Mouse (Mus musculus): ENCODE measurements at regions not wholly inside any gene's neighbourhood (a gene's known extent, or its start where the extent isn't known, plus 50 kb on each side); places are given as distances from the start of the nearest gene placed in this dataset.

DNA sequence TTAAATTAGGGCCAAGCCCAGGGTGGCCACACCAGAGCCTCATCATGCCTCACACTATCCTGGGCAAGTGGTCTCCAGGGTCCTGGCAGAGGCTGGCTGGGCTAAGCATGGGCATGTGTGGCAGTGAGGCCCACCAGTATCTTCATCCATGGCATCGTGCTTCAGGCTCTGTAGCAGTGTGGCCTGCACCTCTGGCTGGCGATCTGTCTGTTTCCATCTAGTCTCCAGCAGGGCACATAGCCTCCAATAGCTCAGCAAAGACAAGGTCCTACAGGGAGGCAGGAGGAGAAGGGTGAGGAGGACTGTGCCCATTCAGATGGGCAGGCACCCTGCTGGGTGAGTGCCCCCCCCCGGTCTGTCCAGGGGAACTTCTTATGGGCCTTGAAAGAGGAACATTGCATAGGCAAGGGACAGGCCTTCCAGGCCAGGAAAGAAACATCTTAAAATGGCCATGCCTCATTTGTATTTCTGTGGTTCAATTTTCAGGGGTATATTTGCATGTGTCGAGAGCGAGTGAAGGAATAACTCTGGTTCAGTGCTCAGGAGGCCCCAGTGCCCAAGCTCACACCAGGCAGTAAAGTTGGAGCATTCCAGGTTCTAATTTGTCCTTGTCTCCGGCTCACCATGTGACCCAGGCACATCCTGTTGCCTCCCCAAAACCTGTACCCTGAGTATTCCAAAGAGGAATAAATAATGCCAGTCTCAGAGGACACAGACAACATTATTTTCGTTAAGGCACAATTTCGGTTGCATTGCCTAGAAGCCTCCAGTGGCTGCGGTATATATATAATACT lies 60.4 kb upstream of the Ppara start:
- DNase-seq (ENCODE audit: low spot score) = no peak

DNA sequence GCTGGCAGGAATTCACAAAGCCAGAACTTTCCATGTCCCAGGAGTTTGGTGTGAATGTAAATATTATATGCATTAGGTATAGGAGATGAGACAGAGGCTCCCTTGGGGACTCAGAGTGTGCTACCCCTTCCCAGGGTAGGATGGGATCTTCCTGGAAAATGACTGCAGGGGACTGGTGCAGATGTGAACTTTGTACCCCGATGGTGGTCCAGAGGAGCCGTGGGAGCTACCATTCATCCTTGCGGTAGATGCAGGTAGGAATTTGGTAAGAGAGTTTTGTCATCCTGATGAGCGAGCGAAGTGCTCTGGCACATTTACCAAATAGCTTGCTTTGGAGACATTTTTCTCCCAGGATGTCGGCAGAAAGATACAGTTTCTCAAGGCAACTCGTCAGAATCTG lies 59.7 kb upstream of the Ppara start:
- DNase-seq (ENCODE audit: low spot score) = no peak

DNA sequence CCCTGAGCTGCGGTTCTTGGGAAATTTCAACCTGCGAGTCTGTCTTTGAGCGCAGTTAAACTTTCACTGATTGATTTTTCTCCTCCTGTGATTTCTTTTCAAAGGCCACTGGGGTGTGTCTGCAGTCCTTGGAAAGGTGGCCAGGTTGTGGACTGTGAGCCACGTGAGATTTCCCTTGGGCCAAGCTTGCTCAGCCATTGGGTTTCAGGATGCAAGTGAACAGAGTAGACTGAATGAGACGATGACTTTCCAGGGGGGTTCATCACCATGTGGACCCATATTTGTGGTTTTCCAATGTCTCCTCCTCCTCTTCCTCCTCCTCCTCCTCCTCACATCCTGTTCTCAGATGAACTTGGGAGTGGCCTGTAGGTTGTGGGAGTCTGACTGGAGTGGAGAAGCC lies 59.0 kb upstream of the Ppara start:
- no peak for DNase-seq (ENCODE audit: low spot score)

GRCm38 (mm10) chr15:85676156-85676555 lies 58.6 kb upstream of the Ppara start:
- DNase-seq (ENCODE audit: low spot score) = no peak

- no peak for DNase-seq (ENCODE audit: low spot score)
Measured at GRCm38 (mm10) chr15:85676871-85677270, 57.9 kb upstream of the Ppara start.

GRCm38 (mm10) chr15:85677381-85677780 lies 57.4 kb upstream of the Ppara start:
- no peak for DNase-seq (ENCODE audit: low spot score)

DNA sequence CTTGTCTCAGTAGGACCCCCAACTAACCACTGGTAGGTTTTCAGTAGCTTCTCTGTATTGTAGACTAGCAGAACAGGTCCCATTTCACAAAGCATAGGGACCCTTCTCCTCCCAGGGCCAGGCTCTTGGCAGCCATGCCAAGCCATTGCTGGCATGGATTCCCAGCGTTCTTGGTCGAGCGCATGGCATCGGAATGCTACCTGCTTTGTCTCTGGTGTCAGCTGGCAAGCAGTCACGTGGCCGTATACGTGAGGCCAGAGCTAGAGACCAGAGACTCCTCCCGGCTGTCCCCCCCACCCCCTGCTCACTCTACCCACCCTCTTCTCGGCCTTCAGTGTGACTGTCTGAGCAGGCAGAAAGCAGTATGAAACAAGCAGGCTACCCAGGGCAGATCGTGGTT lies 56.9 kb upstream of the Ppara start:
- DNase-seq (ENCODE audit: low spot score) = peak; percentile 71

DNA sequence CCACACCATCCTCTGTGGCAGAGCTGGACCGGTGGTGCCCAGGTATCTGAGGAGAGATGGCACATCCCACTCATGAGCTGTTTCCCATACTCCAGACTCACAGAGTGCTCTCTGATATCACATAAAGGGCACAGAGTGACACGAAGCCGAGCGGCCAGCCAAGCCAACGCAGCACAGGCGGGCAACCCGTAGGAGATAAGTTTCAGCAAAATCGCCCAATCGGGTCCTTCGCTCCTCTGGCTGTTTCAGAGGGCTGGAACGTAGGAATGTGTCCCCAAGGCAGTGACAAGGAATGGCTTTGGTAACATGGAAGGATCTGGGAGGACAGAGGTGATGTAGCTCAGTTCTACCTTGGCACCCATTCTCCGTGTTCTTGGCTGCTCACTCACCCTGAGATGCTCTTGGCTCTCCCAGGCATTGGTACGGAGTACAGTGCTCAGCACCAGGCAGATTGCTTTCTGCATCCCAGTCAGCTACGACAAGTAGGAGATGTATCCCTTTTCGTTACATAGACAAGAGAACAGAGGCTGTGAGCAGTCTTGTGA lies 56.4 kb upstream of the Ppara start:
- no peak for DNase-seq (ENCODE audit: low spot score)

DNA sequence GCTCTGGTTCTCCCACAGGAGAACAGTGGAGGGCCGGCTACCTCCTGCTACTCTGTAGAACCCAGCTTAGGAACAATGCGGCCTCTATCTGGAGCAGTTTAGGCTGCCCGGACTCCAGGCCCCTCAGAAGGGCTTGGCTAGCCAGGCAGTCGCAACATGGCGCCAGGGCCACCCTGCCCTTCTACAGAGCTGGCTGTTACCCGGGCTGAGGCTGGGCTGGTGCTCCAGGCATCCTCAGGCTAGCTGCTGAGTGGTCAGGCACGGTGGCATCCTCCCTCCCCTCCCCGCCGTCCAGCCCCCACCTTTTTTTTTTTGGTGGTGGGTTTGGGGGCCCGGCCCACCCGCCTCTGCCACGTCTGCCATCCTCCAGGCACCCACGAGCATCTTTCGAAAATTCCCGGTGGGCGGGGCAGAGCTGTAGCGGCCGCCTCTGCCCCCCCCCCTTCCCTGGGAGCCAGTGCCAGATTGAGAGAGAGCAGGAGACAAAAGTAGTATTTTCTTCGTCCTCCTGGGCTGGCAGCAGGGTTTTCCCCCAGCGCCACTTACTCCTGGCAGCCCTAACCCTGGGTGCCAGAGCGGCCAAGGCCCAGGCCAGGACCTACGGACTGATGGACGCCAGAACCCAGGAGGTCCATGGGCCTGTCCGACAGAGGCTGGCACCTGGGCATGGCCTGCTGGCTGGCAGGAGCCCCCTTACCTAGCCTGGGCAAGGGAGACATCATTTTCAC lies 55.6 kb upstream of the Ppara start:
- DNase-seq (ENCODE audit: low spot score) = no peak

DNA sequence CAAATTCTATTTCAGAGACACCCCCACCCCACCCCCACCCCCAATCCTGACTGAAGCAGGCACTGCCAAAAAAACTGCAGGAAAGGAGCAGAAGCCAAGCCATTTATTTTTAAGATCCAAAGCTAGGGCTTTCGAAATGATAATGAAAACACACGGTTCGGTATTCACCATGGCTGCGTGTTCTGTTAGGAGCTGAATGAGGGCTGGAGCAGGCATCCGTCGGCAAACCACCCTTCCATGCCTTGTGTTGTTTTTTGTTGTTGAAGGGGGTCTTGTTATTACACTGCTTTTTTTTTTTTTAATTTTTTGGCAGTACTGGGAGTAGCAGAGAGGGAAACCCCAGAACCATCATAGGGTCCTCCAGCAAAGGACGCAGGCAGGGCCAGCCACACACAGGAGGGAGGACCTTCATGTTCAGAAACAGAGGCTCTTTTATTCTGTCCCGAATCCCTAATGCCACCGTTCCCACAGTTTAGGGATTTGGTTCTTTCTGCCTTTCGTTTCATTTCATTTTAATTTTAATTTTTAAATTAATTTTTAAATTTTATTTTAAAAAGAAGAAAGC lies 54.8 kb upstream of the Ppara start:
- DNase-seq (ENCODE audit: low spot score) = no peak

- DNase-seq (ENCODE audit: low spot score) = no peak
Measured at GRCm38 (mm10) chr15:85680460-85681224, 54.1 kb upstream of the Ppara start.

DNA sequence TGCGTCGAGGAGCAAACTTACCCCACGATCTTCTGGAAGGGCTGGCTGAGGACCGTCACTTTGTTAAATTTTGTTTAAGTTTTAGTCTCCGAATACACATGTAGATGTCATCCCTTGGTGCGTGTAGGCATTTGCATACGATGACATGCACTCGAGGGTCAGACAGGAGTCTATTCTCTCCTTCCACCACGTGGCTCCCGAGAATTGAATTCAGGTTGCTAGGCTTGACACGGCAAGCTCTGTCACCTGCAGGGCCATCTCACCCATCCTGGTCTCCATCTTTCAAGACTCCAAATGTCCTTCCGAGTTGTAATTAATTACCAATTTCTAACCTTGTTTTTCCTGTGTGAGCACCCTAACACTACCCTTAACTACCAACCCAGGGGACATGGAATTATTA lies 52.7 kb upstream of the Ppara start:
- no peak for DNase-seq (ENCODE audit: low spot score)

DNA sequence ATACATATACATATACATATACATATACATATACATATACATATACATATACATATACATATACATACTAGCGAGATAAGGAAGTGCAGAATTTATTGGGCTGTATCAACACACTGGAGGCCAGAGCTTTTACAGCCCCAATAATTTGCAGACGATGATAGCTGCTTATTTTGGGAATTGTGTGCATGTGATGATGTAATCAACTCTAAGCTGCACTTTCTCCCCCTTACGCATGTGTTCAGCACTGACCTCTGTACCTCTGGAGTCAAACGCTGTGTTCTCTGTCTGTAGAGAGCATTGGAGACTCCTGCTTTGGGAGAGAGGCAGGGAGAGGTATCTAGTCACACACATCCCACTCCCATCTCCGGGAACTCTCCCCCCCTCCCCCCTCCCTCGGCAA lies 52.0 kb upstream of the Ppara start:
- DNase-seq (ENCODE audit: low spot score) = no peak

DNA sequence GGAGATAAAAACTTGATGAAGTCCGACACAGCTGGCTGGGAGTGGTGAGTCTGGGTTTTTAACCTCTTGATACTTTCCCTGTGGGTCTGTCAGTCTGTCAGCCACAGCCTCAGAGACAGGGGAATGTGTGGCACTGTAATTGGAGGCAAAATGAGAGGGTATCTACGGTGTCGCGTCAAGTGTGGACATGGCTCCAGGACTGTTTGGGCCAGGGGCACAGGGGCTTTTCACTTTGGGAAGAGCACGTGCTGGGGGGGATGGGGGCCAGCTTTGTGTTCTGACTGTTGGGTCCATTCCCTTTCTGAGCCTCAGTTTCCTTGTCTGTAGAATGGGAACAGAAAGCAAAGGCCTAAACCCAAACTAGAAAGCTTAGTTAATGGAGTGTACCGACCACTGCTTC lies 51.5 kb upstream of the Ppara start:
- DNase-seq (ENCODE audit: low spot score) = no peak

GRCm38 (mm10) chr15:85683716-85684115 lies 51.1 kb upstream of the Ppara start:
- no peak for DNase-seq (ENCODE audit: low spot score)

GRCm38 (mm10) chr15:85684164-85684708 lies 50.5 kb upstream of the Ppara start:
- DNase-seq (ENCODE audit: low spot score) = no peak

DNA sequence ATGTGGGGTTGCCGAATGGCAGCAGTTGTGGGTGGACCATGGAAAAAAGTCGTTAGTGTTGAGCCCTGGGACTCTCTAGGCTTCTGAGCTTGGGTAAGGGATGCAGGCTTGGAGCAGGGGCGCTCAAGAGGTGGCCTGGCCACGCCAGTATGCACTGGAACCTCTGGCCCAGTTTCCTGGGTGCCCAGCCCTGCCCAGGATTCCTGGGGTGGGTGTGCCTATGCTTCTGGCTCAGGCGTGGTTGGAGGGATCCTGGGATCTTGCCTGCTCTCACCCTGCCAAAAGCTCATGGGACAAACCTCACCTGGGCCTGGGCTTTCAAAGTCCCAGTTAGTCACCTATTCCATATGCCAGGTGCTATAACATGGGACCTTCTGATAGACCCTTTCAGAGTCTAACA lies 49.9 kb upstream of the Ppara start:
- peak; percentile 66 for DNase-seq (ENCODE audit: low spot score)

Data from lung, postnatal 25 days (tissue).